Mouse (Mus musculus) lung, embryonic 16.5 days (tissue): Measurements from ENCODE around the gene Drd4. TPM values are rescaled to one million over a fixed set of nuclear protein-coding genes. Genes with fewer than 3 reads are reported as not detected.
A peak's percentile ranks its signal among the peaks of the same experiment; 100 is the strongest.

Experiments
- ATAC-seq: fragments of 200-750 bp; cut with Nextera tagmentation; 2 replicates; pipeline ENCODE4 v1.8.0; 2017; ENCODE audit warnings: low read depth, mild to moderate bottlenecking, moderate library complexity
- H3K27ac ChIP-seq: fragments of 300-500 bp; sonication (generic); 2 replicates; pipeline ENCODE4 v1.5.1; 2014; ENCODE audit warnings: mild to moderate bottlenecking, control low read depth, low read length
- H3K27me3 ChIP-seq: fragments of 300-500 bp; sonication (generic); 2 replicates; pipeline ENCODE4 v1.6.1; 2014; ENCODE audit warnings: low read depth, low read length, mixed read lengths; ENCODE audit not compliant: control insufficient read depth, insufficient read depth
- H3K36me3 ChIP-seq: fragments of 300-500 bp; sonication (generic); 2 replicates; pipeline ENCODE4 v1.6.1; 2014; ENCODE audit warnings: low read length; ENCODE audit not compliant: control insufficient read depth, insufficient read depth
- H3K4me1 ChIP-seq: fragments of 300-500 bp; sonication (generic); replicated peaks from 2 replicates; pipeline ENCODE4 v1.6.1; 2014; ENCODE audit warnings: low read length, mixed read lengths; ENCODE audit not compliant: control insufficient read depth, insufficient read depth
- H3K4me2 ChIP-seq: fragments of 300-500 bp; sonication (generic); 2 replicates; pipeline ENCODE4 v1.6.1; 2014; ENCODE audit warnings: low read depth, low read length, control low read depth
- H3K4me3 ChIP-seq: fragments of 300-500 bp; sonication (generic); 2 replicates; pipeline ENCODE4 v1.5.1; 2014; ENCODE audit warnings: mild to moderate bottlenecking, low read length, control low read depth
- H3K9ac ChIP-seq: fragments of 300-500 bp; sonication (generic); 2 replicates; pipeline ENCODE4 v1.6.1; 2014; ENCODE audit warnings: low read length, control low read depth
- H3K9me3 ChIP-seq: fragments of 300-500 bp; sonication (generic); 2 replicates; pipeline ENCODE4 v1.6.1; 2016; ENCODE audit warnings: low read length; ENCODE audit not compliant: control insufficient read depth
- WGBS: fragments of 180-500 bp; shearing (Covaris S2); extraction: QIAGEN DNeasy Blood & Tissue Kit; methylation state at CpG from one replicate; pipeline ENCODE4 v1.1.7; 2014; 5-methylcytosine and 5-hydroxymethylcytosine counted together
- polyA plus RNA-seq: library from polyadenylated mRNA; unstranded; fragments of >200 nt; fragmentation: Nextera tagmentation; extraction: Ambion mirVana; gene quantifications from 2 replicates; pipeline ENCODE4 v1.2.1, GENCODE M21; 2015

Drd4 gene
- polyA plus RNA-seq, 1 experiment from 2014 or later, result 0.43 TPM

DNA sequence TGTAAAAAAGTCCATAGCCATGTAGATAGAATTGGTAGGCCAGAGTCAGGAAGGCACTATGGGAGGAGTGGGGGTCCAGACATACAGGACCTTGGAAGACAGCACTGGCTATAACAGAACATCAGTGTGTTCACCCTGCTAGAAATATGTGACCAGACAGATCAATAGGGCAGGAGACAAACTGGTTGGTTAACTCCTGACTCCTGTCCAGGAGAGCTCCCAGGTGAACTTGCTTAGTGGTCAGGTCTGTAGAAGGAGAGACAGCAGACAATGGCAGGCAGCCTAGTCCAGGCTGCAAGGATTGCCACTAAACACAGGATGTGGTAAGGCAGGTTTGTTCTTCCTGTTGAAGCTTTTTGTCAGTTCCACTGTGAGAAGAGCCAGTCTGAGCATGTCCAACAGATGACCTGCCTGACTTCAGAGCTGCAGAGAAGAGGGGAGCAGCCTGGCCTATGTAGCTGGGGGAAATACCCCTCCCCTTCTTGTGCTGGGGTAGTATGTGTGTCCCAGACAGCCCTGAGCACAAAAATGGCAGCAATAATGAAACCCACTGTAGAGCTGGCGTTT is 11.0 kb downstream of the Drd4 start:
- Histone ChIP-seq H3K4me1 (no peaks in the 10 kb centered on the region), H3K27me3 (no peaks in the 10 kb centered on the region), H3K9me3 (no peaks in the 10 kb centered on the region), H3K4me3 (no peak overlapping the region), H3K27ac (no peak overlapping the region), H3K4me2 (no peak overlapping the region), H3K9ac (no peak overlapping the region), H3K36me3 (peaks cover 52% of the 10 kb centered on the region)
- 76% methylated on average over 1 of the region's 1 CpGs for WGBS
- 0 out of 2 replicates have a peak, but pooled peaks have one; percentile 20 for ATAC-seq

DNA sequence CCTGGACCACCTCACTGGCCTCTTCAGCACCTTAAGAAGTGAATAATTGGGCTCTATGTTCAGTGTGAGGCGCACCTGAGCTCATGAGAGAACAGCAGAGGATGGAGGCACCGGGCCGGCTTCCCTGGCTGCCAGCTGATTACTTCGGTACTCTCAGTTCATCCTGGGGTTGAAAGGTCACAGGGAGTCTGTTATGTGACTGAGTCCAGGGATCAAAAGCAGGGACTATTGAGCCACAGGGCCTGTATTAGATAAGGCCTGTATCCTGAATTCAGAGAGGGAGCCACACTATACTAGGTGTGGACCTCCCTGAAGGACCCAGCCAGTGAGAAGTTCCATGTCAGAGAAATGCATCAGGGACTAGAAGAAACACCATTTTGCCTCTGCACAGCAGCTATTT is 12.7 kb downstream of the Drd4 start:
- no peak overlapping the region for H3K4me3 ChIP-seq
- H3K36me3 ChIP-seq, result peaks cover 57% of the 10 kb centered on the region

GRCm38 (mm10) chr7:141314416-141314815 is 22.6 kb downstream of the Drd4 start:
- H3K9ac ChIP-seq, result no peak overlapping the region
- no peak overlapping the region for H3K27ac ChIP-seq
- H3K4me2 ChIP-seq, result no peak overlapping the region
- no peaks in the 10 kb centered on the region for H3K27me3 ChIP-seq
- no peak for ATAC-seq
- H3K36me3 ChIP-seq, result peaks cover 56% of the 10 kb centered on the region
- no peak overlapping the region for H3K4me3 ChIP-seq
- 92% methylated on average over 2 of the region's 2 CpGs for WGBS
- no peaks in the 10 kb centered on the region for H3K9me3 ChIP-seq
- no peaks in the 10 kb centered on the region for H3K4me1 ChIP-seq

More for the DNA sequence above, 12.7 kb downstream of the Drd4 start:
- Histone ChIP-seq H3K4me2 (no peak overlapping the region), H3K9me3 (no peaks in the 10 kb centered on the region), H3K27me3 (no peaks in the 10 kb centered on the region), H3K4me1 (no peaks in the 10 kb centered on the region), H3K27ac (no peak overlapping the region), H3K9ac (no peak overlapping the region)
- WGBS, result 82% methylated on average over 4 of the region's 4 CpGs
- no peak for ATAC-seq

DNA sequence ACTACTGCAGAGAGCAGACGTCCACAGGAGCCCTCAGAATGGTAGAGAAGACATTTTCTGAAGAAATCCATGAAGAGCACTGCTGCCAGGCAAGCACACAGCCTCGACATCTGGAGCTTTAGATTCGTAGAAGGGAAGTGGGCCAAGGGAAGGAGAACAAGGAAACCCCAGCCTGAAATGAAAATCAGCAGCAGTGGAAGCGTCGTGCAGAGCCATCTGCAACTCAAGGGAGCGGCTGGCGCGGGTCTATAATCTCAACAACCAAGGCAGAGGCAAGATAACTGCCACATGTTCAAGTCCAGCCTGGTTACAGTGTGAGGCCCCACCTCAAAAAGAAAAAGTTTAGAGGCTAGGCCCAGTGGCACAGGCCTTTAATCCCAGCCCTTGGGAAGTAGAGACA is 23.3 kb downstream of the Drd4 start:
- no peak overlapping the region for H3K4me2 ChIP-seq
- H3K4me1 ChIP-seq, result no peaks in the 10 kb centered on the region
- no peaks in the 10 kb centered on the region for H3K9me3 ChIP-seq
- WGBS, result 85% methylated on average over 8 of the region's 8 CpGs
- no peak overlapping the region for H3K9ac ChIP-seq
- ATAC-seq, result no peak
- H3K36me3 ChIP-seq, result peaks cover 58% of the 10 kb centered on the region
- no peak overlapping the region for H3K27ac ChIP-seq
- H3K27me3 ChIP-seq, result no peaks in the 10 kb centered on the region
- H3K4me3 ChIP-seq, result no peak overlapping the region

DNA sequence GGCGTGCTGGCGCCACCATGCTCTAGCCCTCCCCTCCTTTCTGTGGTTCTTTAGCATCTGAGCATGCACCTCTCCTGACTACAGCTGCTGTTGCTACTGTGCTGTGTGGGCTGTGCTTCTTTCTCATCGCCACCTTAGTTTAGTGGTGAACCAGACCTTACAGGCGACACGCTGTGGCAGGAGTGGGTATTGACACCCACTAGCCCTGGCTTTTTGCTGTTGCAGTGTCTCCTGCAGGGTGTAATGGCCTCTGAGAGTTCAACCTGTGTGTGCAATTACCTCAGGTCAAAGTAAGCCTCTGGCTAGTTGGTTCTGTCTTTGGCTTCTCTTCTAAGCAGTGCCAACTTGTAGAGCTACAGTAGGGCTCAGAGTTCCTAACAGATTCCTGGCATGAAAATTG is 24.2 kb downstream of the Drd4 start:
- no peak overlapping the region for H3K9ac ChIP-seq
- H3K4me3 ChIP-seq, result no peak overlapping the region
- no peaks in the 10 kb centered on the region for H3K4me1 ChIP-seq
- WGBS, result 66% methylated on average over 5 of the region's 5 CpGs
- peak; percentile 31; the same call in 1 of the 2 replicates for ATAC-seq
- H3K27me3 ChIP-seq, result no peaks in the 10 kb centered on the region
- H3K9me3 ChIP-seq, result no peaks in the 10 kb centered on the region
- H3K4me2 ChIP-seq, result no peak overlapping the region
- H3K27ac ChIP-seq, result no peak overlapping the region
- peaks cover 59% of the 10 kb centered on the region for H3K36me3 ChIP-seq

DNA sequence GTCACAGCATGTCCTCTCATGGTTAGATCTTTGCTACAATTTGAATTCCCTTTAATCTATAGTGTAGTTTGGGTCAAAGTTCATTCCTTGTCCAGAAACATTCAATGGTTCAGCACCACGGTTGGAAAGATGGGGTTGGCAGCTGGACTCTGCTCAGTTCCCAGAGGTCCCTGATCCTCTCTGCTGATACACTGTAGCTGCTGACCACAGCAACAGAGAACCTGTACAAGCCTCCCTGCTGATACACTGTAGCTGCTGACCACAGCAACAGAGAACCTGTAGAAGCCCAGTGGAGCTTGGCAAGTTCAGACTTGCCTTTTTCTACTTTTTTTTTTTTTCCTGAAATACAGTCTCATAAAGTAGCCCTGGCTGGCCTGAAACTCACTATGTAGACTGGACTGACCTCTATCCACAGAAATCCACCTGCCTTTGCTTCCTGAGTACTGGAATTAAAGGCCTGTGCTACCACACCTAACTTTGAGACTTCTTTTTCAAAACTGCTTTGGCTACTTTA is 25.9 kb downstream of the Drd4 start:
- H3K27ac ChIP-seq, result no peak overlapping the region

DNA sequence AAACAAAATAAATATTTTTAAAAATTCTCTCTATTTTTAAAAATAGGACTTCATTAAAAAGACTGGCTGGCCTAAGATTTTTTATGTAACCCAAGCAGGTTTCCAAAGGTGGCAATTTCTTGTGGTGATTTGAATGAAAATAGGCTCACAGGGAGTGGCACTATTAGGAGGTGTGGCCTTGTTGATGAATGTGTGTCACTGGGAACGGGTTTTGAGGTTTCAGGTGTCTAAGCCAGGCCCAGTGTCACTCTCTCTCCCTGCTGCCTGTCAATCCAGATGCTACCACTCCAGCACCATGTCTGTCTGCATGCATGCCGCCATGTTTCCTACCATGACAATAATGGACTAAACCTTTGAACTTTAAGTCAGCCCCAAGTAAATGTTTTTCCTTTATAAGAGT is 27.6 kb downstream of the Drd4 start:
- Histone ChIP-seq H3K27ac (no peak overlapping the region), H3K4me1 (no peaks in the 10 kb centered on the region), H3K36me3 (peaks cover 55% of the 10 kb centered on the region), H3K4me2 (no peak overlapping the region), H3K27me3 (no peaks in the 10 kb centered on the region), H3K9ac (no peak overlapping the region), H3K4me3 (no peak overlapping the region), H3K9me3 (no peaks in the 10 kb centered on the region)
- 54% methylated on average over 2 of the region's 2 CpGs for WGBS
- no peak for ATAC-seq

More for the DNA sequence above, 25.9 kb downstream of the Drd4 start:
- ATAC-seq, result no peak
- Histone ChIP-seq H3K4me2 (no peak overlapping the region), H3K9me3 (no peaks in the 10 kb centered on the region), H3K36me3 (peaks cover 62% of the 10 kb centered on the region), H3K4me3 (no peak overlapping the region), H3K4me1 (no peaks in the 10 kb centered on the region), H3K27me3 (no peaks in the 10 kb centered on the region), H3K9ac (no peak overlapping the region)
- WGBS, result 89% methylated on average over 1 of the region's 1 CpGs

DNA sequence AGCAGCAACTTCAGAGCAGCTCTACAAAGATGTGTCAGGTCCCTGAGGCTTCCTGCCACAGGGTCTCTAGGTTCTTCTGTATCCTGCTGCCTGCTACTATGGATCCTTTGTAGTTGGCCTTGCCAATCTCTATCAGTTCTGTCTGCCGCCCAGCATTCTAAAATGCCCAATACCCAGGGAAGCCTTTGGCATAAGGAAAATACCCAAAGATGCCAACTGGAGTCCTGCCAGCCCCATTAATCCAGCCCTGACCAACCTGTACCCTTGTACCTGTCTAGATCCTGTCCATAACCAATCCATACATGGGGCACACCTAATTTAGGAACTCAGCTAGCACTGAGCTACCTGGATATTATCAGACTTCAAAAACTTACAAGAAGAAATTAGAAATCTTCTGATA is 32.9 kb downstream of the Drd4 start:
- no peaks in the 10 kb centered on the region for H3K9me3 ChIP-seq
- no peak overlapping the region for H3K27ac ChIP-seq
- H3K4me1 ChIP-seq, result peaks cover 22% of the 10 kb centered on the region
- H3K4me3 ChIP-seq, result no peak overlapping the region
- peaks cover 31% of the 10 kb centered on the region for H3K36me3 ChIP-seq
- no peak for ATAC-seq
- H3K4me2 ChIP-seq, result no peak overlapping the region
- 77% methylated on average over 1 of the region's 1 CpGs for WGBS
- H3K27me3 ChIP-seq, result no peaks in the 10 kb centered on the region
- H3K9ac ChIP-seq, result 0 out of 2 replicates have a peak overlapping the region, but pooled peaks have one; percentile 20

DNA sequence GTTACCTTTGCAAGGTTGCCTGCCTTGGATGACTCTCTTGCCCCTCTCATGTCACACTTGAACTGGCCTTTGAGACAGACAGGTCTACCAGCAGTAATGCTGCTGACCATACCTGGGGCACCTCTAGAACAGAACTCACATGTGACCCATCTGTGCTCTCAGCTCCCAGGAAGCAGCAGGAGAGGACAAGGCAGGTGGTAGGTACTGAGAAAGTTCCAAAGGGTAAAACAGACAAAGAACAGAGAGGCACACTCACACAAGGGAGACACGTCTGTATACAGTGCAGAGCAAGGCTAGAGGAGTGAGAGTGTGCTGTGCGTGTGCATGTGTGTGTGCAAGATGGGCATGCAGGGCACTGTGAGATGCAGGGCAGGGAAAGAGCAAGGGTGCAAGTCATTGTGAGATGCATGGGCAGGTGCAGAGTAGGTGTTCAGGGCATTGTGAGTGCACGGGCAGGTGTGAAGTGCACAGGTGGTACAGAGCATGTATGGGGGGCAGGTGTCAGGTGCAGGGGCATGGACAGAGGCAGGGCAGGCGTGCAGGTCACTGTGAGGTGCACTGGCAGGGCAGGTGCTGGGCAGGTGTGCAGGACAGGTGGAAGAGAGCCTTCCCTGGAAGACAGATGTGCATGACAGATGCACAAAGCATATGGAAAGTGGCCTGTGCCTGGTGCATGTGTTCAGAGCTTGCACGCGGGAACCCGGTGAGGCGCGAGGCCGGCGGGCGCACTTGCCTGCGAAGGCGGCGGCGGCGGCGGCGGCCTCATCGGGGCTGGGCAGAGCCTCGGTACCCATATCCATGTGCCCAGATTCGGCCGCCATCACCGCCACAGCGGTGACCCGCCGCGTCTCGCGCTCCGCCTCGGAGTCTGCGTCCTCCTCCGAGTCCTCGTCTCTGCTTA is 35.0 kb downstream of the Drd4 start:
- H3K4me3 ChIP-seq, result peak overlapping the region; percentile 61
- peak overlapping the region; percentile 99 for H3K27ac ChIP-seq
- H3K4me1 ChIP-seq, result peaks cover 22% of the 10 kb centered on the region
- 3% methylated on average over 33 of the region's 35 CpGs for WGBS
- peak overlapping the region; percentile 99 for H3K4me2 ChIP-seq
- no peaks in the 10 kb centered on the region for H3K27me3 ChIP-seq
- peaks cover 15% of the 10 kb centered on the region for H3K36me3 ChIP-seq
- peak; percentile 10 for ATAC-seq
- no peaks in the 10 kb centered on the region for H3K9me3 ChIP-seq
- H3K9ac ChIP-seq, result peak overlapping the region; percentile 92
